Mouse (Mus musculus) ovary, postnatal 14 days (tissue): ENCODE measurements around the gene Ppp1r12a.

Source experiments
- DNase-seq: peaks from one replicate; pipeline ENCODE4 v3.0.0; 2022; ENCODE audit warnings: low spot score

The Ppp1r12a gene

DNA sequence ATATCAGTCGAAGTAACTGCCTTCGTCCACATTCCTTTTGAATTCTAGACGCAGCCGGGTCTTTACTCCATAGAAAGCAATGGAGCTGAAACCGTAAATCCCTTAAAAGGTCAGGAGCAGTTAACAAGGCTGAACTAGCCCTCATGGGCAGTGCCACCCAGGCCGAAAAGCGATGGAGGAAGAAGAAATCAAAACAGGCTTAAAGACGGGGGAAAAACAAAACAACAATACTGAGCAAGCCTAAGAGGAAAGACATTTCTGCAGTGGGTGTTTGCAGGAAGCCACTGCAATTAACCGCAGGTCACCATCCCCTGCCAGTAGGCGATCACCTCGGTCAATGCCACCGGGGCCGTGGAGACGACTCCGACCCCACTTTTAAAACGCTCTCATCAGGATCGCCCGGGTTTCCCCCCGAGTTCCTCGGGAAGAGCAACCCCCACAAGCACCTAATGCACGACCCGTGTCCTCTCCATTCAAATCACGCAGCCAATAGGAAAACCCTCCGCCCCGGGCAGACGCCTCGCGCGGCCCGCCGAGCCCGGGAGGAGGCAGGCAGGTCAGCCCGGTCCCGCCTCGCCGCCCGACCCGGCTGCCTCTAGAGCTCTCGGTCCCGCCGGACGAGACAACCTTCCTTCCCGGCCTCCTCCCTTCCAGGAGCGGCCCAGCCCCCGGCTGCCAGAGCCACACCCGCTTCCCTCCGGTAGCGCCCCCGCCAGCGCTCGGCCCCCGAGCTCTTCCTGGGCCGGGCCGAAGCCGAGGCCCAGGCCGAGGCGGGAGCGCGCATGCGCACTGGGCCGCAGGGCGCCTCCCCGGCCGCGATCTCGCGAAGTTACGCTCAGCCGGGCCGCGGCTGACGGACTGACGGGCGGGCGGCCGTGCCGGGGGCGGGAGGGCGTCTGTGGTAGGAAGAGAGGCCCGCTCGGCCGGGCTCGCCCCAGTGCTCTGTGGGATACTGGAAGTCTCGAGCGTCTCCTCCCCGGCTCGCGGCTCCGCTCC, at the start of gene Ppp1r12a:
Gene Ppp1r12a (plus strand): TSS at position 933 of the 996 bp plus-strand sequence.
- DNase-seq = peak; percentile 94

- no peak for DNase-seq
Measured at GRCm38 (mm10) chr10:108113361-108114237, 48.4 kb upstream of the Ppp1r12a start.

DNA sequence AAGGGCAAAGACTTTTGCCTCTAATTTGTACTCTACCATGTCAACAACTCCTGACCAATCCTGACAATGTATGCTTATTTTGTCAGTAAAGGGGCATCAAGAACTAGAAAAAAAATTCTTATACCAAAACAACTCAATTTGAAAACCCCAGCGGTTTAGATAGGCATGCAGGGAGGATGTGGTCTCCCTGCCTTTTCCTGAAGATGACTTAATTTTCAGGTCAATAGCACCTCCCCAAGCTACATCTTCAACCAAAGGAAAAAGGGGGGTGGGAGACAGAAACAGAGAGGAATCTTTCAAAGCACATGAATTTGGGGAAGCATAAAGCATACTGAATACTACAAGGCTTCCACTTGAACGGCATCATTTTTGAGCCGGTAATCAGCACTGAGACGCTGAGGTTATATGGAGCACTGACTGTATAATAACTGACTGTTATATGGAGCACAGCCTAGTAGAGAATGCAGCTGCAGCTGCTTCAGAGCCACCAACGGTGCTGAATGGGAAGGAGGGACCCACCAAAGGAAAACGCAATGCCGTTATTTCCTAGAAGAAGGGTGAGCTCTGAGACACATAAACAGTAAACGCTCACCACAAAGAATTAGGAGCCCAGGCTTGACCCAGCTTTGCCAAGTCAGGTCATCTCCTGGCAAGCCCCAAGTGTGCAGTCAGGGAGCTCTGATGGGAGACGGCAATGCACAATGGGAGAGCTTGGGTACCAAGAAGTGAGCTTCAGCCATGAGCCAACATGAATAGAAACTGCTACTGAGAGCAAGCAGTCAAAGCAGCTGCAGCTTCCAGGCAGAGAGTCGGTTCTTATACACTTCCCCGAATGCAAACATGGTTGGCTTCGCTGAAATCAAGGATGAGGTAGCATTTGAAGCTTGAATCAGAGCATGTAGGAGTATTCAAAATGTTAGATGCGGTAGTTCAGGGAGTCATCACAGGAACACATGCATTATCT, 43.5 kb upstream of the Ppp1r12a start:
- DNase-seq = no peak

GRCm38 (mm10) chr10:108119416-108119815, 42.6 kb upstream of the Ppp1r12a start:
- no peak for DNase-seq

GRCm38 (mm10) chr10:108124934-108125599, 36.9 kb upstream of the Ppp1r12a start:
- DNase-seq = no peak

DNA sequence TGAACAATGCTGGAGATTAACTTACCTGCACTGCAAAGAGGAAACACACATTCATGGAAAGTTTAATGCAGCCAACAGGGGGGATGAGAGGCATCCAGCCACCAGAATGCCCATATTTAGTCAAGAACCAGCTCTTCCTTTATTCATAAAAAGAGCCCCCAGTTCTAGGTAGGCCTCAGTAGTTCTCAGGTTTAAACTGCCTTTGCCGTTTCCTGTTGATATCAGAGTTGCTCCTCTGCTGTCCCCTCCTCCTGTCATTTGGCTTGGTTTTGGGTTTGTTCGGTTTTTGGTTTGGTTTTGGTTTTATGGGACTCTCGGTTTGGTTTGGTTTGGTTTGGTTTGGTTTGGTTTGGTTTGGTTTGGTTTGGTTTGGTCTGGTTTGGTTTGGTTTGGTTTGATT, 32.8 kb upstream of the Ppp1r12a start:
- no peak for DNase-seq

- no peak for DNase-seq
Measured at GRCm38 (mm10) chr10:108131858-108132257, 30.1 kb upstream of the Ppp1r12a start.

DNA sequence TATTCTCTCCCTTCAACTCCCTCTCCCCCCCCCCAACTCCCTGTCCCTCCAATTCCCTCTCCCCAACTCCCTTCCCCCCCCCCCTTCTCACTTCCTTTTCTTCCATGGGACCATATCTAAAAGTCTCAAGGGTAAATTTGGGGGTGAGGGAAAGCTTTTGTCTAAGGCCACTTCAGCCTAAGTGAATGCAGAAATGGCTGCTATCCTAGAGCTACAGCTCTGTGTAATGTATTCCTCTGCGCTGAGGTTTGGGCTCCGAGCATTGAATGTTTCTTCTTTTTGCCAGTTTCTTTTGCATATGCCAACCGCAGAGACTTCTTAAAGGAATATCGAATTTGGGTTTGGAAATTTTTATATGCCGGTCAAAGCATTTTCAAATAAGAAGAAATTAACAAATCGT, 28.7 kb upstream of the Ppp1r12a start:
- DNase-seq = no peak

DNA sequence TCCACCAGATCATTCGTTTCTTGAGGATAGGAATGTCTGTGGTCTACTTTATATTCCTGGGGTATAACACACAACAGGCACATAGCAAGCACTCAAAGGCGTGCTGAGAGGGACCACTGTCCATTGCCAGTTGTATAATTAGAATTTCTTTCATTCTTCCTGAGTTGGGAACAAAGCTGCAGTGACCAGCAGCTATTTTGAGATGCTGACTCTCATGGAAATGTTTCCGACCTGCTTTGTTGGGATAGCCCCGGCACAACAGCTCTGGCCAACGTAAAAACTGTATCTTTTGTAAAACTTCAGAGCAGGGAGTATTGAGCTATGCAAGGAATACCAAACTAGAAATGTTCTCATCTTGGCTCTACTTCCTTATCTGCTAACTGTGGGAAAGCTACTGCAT, 28.2 kb upstream of the Ppp1r12a start:
- DNase-seq = no peak

DNA sequence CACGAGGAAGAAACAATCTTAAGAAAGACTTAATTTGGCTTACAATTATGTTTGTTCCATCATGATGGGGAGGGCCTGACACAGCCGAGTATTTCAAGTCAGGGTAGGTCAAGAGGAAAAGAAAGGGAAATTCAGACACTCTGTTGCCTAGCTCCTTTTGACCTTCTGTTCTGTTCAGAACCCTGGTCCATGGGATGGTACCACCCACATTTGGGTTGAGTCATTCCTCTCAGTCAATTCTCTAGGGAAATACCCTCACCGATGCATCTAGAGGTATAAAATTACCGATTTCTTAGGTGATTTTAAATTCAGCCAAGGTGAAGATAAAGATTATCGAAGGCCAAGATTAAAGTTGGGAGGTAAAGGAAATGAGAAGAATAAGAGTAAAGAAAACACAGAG, 23.6 kb upstream of the Ppp1r12a start:
- DNase-seq = no peak

- DNase-seq = no peak
Measured at GRCm38 (mm10) chr10:108139788-108140187, 22.2 kb upstream of the Ppp1r12a start.

DNA sequence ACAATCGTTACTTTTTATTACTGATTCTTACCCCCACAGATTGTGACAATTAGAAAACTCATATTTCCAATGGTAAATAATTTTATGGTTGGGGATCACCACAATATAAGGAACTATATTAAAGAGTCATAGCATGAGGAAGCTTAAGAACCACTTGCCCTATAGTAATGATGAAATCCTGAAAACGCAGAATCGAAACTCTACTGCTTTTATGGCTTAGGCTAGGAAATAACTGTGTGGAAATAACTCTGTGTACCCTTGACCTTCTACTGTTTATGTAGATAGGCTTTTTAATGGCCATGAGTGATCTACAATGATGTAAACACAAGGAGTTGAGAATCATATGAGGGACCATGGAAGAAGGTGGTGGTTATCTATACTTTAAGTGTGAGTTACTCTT, 21.3 kb upstream of the Ppp1r12a start:
- no peak for DNase-seq

- no peak for DNase-seq
Measured at GRCm38 (mm10) chr10:108143991-108144525, 17.9 kb upstream of the Ppp1r12a start.

DNA sequence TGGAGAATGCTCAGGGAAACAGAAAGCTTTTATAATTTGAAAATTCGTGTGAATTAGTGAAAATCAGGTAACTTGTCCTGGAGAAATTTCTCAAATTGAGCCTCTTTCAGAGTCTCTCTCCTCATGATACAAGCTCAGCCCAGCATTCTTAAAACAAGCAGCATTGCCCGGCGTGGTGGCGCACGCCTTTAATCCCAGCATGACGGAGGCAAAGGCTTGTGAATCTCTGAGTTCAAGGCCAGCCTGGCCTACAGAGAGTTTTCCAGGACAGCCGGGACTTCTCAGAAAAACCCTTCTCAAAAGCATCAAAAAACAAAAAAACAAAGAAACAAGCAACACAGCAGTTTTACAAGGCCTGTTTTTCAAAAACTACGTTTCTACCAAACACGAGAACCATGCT, 16.3 kb upstream of the Ppp1r12a start:
- no peak for DNase-seq

- DNase-seq = no peak
Measured at GRCm38 (mm10) chr10:108147031-108147430, 15.0 kb upstream of the Ppp1r12a start.

DNA sequence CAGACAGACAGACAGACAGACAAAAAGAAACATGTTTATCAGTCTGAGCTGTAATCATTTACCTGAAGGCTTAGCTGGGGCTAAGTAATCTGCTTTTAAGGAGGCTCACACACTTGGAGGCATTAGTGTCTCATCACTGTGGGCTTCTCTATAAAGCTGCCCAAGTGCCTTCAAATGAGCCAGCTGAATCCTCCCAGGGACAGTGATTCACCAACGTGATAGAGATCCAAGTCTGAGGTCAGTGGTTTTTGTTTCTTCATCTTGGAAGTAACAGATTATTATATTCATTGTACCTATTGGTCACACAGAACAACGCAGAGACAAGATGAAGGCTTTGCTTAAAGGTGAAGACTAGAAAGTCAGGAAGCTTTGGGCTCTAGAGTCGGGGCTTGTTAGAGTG, 8.7 kb upstream of the Ppp1r12a start:
- DNase-seq = no peak

DNA sequence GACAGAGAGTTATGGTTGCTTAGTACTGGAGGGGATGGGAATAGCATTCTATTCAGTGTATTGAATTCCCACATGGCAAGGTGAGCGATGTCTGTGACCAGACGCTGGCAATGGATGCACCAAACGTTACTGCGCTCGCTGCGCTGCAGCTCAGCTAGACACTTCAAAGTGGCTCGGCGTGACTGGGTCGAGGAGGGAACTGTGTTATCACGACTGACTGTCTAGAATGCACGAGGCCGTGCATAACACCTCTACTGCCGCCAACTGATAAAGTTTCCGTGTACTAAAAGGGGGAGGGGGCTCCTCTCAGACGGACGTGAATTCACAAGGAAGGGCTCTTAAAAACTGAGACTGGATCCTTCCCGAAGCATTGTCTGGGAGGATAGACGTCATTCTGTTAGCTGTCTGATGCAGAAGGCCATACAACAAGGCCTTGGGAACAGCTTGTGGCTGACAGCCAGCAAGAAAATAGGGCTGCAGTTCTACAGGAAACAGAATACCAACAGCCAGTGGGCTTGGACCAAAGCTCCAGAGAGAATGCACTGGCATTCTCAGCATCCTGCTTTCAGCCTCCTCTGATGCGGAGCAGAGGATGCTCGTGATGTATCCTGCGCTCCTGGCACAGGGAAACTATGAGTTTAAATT, 6.8 kb upstream of the Ppp1r12a start:
- DNase-seq = no peak

- no peak for DNase-seq
Measured at GRCm38 (mm10) chr10:108155687-108156067, 6.3 kb upstream of the Ppp1r12a start.

- no peak for DNase-seq
Measured at GRCm38 (mm10) chr10:108156128-108156527, 5.9 kb upstream of the Ppp1r12a start.

- DNase-seq = no peak
Measured at GRCm38 (mm10) chr10:108159002-108159401, 3.0 kb upstream of the Ppp1r12a start.
